Mouse (Mus musculus) neural tube, embryonic 15.5 days (tissue): Measurements from ENCODE around the gene Gsg1l. TPM values are rescaled to one million over a fixed set of nuclear protein-coding genes. Genes with fewer than 3 reads are reported as not detected.
A peak's percentile ranks its signal among the peaks of the same experiment; 100 is the strongest.

ENCODE experiments used
- ATAC-seq: fragments of 200-750 bp; cut with Nextera tagmentation; 2 replicates; pipeline ENCODE4 v1.8.0; 2017; ENCODE audit warnings: mild to moderate bottlenecking, moderate TSS enrichment, moderate library complexity; ENCODE audit not compliant: low FRiP score
- H3K27ac ChIP-seq: fragments of 300-500 bp; sonication (generic); replicated peaks from 2 replicates; pipeline ENCODE4 v1.5.1; 2015; ENCODE audit warnings: mild to moderate bottlenecking, inconsistent platforms
- H3K27me3 ChIP-seq: fragments of 300-500 bp; sonication (generic); replicated peaks from 2 replicates; pipeline ENCODE4 v1.6.1; 2015; ENCODE audit warnings: inconsistent platforms
- H3K36me3 ChIP-seq: fragments of 300-500 bp; sonication (generic); 2 replicates; pipeline ENCODE4 v1.6.1; 2015; ENCODE audit warnings: inconsistent platforms
- H3K4me1 ChIP-seq: fragments of 300-500 bp; sonication (generic); 2 replicates; pipeline ENCODE4 v1.6.1; 2015; ENCODE audit warnings: inconsistent platforms
- H3K4me2 ChIP-seq: fragments of 300-500 bp; sonication (generic); 2 replicates; pipeline ENCODE4 v1.6.1; 2015; ENCODE audit warnings: inconsistent platforms, mild to moderate bottlenecking, moderate library complexity
- H3K4me3 ChIP-seq: fragments of 300-500 bp; sonication (generic); replicated peaks from 2 replicates; pipeline ENCODE4 v1.5.1; 2015; ENCODE audit warnings: mild to moderate bottlenecking, inconsistent platforms
- H3K9ac ChIP-seq: fragments of 300-500 bp; sonication (generic); replicated peaks from 2 replicates; pipeline ENCODE4 v1.6.1; 2015; ENCODE audit warnings: mild to moderate bottlenecking, inconsistent platforms
- H3K9me3 ChIP-seq: fragments of 300-500 bp; sonication (generic); replicated peaks from 2 replicates; pipeline ENCODE4 v1.6.1; 2016; ENCODE audit warnings: inconsistent platforms
- WGBS: fragments of 180-500 bp; shearing (Covaris S2); methylation state at CpG from one replicate; pipeline ENCODE4 v1.1.7; 2015; ENCODE audit warnings: mixed read lengths; 5-methylcytosine and 5-hydroxymethylcytosine counted together
- polyA plus RNA-seq: library from polyadenylated mRNA; unstranded; fragments of >200 nt; fragmentation: Nextera tagmentation; extraction: Ambion mirVana; gene quantifications from 2 replicates; pipeline ENCODE4 v1.2.1, GENCODE M21; 2015

The Gsg1l gene
- polyA plus RNA-seq, 1 experiment from 2014 or later = 14.4 TPM

DNA sequence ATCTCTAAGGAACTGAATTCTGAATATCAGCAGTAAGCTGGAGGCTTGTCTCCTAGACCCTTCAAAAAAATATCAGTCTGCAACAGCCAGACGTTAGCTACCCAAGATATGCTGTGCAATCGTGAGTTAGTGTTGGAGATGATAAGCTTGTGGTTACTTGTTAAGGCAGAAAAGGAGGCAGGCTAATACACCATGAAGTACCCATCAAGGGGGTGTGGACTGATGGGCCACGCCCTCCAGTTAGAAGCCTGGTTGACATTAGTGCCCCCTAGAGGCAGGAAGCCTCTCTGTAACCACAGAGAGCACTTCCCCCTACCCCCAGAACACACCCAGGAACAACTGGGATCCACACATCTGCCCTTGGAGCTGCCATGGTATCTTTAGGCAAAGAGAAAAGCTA, 39.9 kb downstream of the Gsg1l start:
- H3K4me2 ChIP-seq = no peak overlapping the region
- H3K4me1 ChIP-seq = peaks cover 40% of the 10 kb centered on the region
- no peaks in the 10 kb centered on the region for H3K36me3 ChIP-seq
- no peaks in the 10 kb centered on the region for H3K27me3 ChIP-seq
- WGBS = 67% methylated on average over 3 of the region's 3 CpGs
- no peak overlapping the region for H3K27ac ChIP-seq
- no peaks in the 10 kb centered on the region for H3K9me3 ChIP-seq
- ATAC-seq = no peak
- no peak overlapping the region for H3K9ac ChIP-seq
- no peak overlapping the region for H3K4me3 ChIP-seq

DNA sequence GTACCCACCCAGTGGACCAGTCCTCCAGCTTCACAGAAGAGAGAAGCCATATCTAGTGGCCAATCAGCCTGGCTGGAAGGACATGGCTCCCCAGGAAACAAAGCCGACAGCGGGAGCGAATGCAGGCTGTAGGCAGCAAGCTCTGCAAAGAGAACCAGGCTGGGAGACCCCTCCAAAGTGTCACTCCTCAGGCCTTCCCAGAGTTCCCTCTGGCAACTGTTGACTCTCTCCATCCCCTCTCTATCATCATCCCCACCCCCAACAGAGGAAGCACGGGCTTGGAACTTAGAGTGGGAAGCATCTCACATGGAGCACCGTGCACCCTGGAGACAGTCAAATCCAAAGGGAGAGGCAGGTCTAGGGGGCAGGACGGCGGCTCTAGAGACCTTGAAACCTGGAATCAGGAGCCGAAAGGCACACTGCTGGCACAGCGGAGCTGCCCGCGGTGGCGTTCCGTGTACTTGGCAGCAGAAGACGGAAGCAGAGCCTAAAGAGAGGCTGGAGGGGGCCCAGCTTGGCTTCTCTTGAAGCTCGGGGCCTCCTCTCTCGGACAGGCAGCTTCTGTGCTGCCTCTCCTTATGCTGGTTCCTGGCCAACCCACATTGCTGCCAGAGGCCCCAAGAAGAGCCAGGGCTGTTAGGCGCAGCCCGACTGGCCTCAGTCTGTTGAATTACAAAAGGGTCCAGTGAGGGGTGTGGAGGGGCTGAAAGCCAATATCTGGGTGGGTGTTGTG, 41.3 kb downstream of the Gsg1l start:
- Histone ChIP-seq H3K4me1 (peaks cover 40% of the 10 kb centered on the region), H3K36me3 (no peaks in the 10 kb centered on the region), H3K4me2 (peak overlapping the region; percentile 15; the same call in 1 of the 2 replicates), H3K4me3 (no peak overlapping the region), H3K9me3 (no peaks in the 10 kb centered on the region), H3K9ac (no peak overlapping the region), H3K27ac (peak overlapping the region; percentile 71), H3K27me3 (no peaks in the 10 kb centered on the region)
- ATAC-seq = peak; percentile 69
- WGBS = 72% methylated on average over 18 of the region's 18 CpGs

DNA sequence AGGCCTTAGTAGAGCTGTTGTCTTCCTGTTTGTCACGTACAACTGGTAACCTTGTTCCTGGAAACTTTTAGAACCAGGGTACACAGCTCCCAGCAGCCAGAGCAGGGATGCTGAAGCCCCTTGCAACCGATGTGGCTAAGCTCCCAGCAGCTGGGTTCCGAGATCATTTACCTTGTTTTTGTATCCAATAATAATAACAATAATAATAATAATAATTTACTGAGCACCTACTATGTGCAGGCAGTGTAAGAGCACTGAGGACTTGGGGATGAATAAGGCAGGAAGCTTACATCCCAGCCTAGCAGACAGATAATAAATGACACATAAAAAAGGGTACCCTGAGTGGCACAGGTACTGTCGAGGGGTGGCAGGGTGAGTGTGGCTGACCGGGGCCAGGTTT, 42.4 kb downstream of the Gsg1l start:
- Histone ChIP-seq H3K4me3 (no peak overlapping the region), H3K27ac (peak overlapping the region; percentile 88), H3K4me1 (peaks cover 40% of the 10 kb centered on the region), H3K9ac (no peak overlapping the region), H3K27me3 (no peaks in the 10 kb centered on the region), H3K9me3 (no peaks in the 10 kb centered on the region), H3K36me3 (no peaks in the 10 kb centered on the region), H3K4me2 (no peak overlapping the region)
- no peak for ATAC-seq
- 91% methylated on average over 5 of the region's 5 CpGs for WGBS

DNA sequence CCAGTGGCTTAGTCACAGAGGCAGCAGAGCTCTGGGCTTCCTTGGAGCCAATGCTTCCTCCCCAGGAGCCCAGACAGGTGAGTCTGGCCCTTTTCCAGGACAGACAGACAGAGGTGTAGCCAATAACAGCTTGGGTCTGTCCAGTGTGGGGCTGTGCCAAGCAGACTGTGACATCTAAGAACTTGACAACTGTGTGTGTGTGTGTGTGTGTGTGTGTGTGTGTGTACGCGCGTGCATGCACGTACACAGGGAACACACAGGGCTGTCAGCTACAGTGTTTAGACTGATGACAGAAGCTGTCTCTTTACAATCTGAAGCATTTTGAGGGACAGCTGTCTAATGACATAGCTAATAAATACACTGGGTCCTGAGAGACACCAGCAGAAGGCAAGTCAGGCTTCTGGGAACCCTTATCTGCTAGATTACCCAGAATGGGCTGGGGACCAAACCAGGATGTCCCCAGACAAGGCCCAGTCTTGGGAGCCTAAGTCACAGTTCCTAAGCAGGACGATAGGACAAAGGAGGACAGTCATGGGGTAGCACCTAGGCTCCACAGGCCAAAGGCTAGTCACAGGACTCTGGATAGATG, 42.9 kb downstream of the Gsg1l start:
- Histone ChIP-seq H3K9me3 (no peaks in the 10 kb centered on the region), H3K4me1 (peaks cover 45% of the 10 kb centered on the region), H3K4me2 (peak overlapping the region; percentile 31), H3K27ac (peak overlapping the region; percentile 88), H3K36me3 (no peaks in the 10 kb centered on the region), H3K4me3 (no peak overlapping the region), H3K27me3 (no peaks in the 10 kb centered on the region), H3K9ac (peak overlapping the region; percentile 36; the same call in 1 of the 2 replicates)
- peak; percentile 29; the same call in 1 of the 2 replicates for ATAC-seq
- 56% methylated on average over 5 of the region's 5 CpGs for WGBS

DNA sequence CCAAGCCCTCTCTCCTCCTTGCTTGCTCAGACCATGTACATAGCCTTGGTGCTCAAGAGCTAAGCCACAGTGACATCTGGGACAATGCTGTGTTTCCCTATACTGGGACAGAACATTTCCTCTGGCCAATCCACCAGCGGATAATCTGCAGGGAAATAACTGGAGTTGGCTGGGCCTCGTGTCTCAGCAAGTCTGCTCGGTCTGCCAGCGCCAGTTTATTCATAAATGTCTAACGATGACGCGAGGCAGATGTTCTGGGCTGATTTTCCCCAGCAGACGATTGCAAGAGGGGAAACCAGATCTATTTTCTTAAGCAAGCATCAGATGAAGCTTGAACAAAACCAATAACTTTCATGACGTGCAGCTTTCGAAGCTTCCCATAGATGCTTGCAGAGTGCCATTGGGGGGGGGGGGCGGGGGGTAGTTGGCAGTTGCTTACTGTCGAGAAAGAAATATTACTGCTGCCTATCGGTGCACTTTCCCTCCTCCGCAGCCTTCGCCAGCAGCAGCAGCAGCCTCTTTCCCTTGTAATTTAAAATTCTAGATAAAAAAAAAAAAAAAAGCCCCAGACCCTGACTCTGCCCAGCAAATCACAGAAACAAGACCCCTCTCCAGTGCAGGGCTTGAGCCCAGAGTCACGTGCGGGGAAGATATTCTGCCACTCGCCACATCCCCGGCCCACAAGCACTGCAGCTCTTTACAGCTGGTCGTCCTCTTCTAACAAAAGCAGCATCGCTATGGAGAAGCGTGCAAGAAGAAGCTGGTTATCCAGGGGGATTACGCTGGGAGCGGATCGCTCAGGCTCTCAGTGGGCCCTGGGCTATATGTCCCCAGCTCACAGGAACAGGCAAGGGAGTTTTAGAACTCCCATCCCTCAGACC, 43.6 kb downstream of the Gsg1l start:
- H3K9ac ChIP-seq = peak overlapping the region; percentile 36; the same call in 1 of the 2 replicates
- ATAC-seq = peak; percentile 58; the same call in 1 of the 2 replicates
- no peaks in the 10 kb centered on the region for H3K9me3 ChIP-seq
- H3K4me3 ChIP-seq = no peak overlapping the region
- H3K27me3 ChIP-seq = no peaks in the 10 kb centered on the region
- peaks cover 50% of the 10 kb centered on the region for H3K4me1 ChIP-seq
- no peaks in the 10 kb centered on the region for H3K36me3 ChIP-seq
- peak overlapping the region; percentile 88 for H3K27ac ChIP-seq
- 10% methylated on average over 25 of the region's 25 CpGs for whole genome bisulfite sequencing
- H3K4me2 ChIP-seq = peak overlapping the region; percentile 31

DNA sequence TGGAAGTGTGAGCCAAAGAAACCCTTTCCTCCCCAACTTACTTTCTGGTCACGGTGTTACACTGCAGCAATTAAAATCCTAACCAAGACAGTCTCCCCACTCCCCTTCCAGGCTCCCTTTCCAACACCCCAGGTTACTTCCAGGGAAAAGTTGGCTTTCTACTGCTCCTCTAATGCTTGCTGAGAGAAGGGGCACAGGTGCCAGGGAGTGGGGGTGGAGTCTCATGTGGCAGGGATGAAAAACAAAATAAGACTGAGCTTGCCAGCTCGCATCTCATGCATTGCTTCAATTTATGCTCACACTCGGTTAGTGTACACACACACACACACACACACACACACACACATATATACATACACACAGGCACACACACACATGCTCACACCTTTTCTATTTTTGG, 46.9 kb downstream of the Gsg1l start:
- Histone ChIP-seq H3K9me3 (no peaks in the 10 kb centered on the region), H3K27me3 (no peaks in the 10 kb centered on the region), H3K4me3 (no peak overlapping the region), H3K27ac (no peak overlapping the region), H3K9ac (no peak overlapping the region), H3K4me2 (no peak overlapping the region), H3K36me3 (no peaks in the 10 kb centered on the region), H3K4me1 (peaks cover 62% of the 10 kb centered on the region)
- no peak for ATAC-seq
- WGBS = 53% methylated on average over 3 of the region's 3 CpGs

DNA sequence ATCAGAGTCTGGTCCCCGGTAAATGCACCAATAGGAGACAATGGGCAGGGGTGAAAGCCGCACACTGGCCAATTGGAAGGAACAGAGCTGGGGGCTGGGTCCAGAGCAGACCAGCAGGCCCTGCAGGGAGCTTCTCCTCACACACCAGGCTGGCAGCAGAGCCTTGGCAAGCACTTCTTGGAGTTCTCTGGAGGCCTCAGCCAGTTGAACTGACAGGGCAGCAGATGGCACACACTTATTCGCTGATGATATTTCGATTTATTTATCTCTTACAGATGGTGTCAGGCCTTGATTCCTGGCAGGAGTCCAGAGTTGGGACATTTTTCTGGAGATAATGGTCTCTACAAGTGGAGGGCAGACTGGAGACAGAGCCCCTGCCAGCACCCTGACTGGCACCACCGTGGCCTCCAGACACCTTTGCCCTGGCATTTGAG, 49.4 kb downstream of the Gsg1l start:
- H3K4me1 ChIP-seq = peaks cover 38% of the 10 kb centered on the region
- no peaks in the 10 kb centered on the region for H3K36me3 ChIP-seq
- no peak overlapping the region for H3K9ac ChIP-seq
- no peak overlapping the region for H3K4me3 ChIP-seq
- no peaks in the 10 kb centered on the region for H3K9me3 ChIP-seq
- peak overlapping the region; percentile 68; the same call in 1 of the 2 replicates for H3K27ac ChIP-seq
- WGBS = 51% methylated on average over 5 of the region's 5 CpGs
- H3K4me2 ChIP-seq = no peak overlapping the region
- peak; percentile 37; the same call in 1 of the 2 replicates for ATAC-seq
- no peaks in the 10 kb centered on the region for H3K27me3 ChIP-seq

DNA sequence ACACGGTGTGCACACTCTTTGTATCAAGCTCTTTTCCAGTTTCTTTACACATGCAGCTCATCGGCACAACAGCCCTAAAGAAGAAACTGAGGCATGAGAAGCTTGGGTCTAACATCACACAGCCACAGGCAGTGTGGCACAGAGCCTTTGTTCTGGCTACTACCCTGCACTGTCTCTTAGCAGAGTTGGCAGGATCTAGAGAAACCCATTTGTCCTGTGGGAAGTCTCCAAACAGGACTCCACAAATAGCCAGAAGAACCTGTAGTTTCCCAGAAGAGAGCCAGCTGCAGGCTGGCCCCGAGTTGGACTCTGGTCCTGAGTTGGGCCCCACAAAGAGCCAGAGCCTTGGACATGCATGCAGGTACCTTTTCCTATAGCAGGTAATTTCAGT, 49.9 kb downstream of the Gsg1l start:
- 84% methylated on average over 3 of the region's 3 CpGs for WGBS
- Histone ChIP-seq H3K27me3 (no peaks in the 10 kb centered on the region), H3K4me3 (no peak overlapping the region), H3K4me1 (peaks cover 35% of the 10 kb centered on the region), H3K4me2 (no peak overlapping the region), H3K36me3 (no peaks in the 10 kb centered on the region), H3K27ac (peak overlapping the region; percentile 68), H3K9ac (no peak overlapping the region), H3K9me3 (no peaks in the 10 kb centered on the region)
- 0 out of 2 replicates have a peak, but pooled peaks have one; percentile 42 for ATAC-seq

DNA sequence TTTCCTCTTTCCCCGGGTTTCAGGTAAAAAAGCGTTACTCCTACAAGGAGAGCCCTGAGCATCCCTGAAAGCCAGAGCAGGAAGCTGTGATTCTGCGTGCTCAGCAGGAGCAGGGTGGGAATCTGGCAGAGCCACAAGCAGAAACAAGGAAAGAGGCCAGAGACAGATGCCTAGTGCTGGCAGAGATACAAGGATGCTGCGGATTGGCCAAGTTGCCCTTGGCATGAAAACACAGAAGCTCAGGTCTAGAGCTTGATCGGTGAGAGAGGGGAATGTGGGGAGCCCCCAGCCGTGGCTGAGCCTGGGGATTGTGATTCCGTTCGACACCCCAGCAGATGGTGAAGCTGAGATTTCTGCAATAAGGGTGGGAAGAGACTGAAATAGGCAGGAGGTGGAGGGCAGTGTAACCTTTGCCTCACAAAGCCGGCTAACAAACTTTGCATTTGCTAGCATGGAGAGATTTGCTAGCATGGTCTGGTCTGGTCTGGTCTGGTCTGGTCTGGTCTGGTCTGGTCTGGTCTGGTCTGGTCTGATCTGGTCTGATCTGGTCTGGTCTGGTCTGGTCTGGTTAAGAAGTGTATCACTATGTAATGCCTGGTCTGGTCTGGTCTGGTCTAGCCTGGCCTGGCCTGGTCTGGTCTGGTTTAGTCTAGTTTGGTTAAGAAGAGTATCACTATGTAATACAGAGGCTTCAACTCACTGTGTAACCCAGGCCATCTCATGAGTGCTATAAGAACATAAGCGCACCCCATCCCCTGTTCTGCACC, 50.4 kb downstream of the Gsg1l start:
- 57% methylated on average over 10 of the region's 10 CpGs for WGBS
- peak; percentile 46; the same call in 1 of the 2 replicates for ATAC-seq
- Histone ChIP-seq H3K4me2 (no peak overlapping the region), H3K9me3 (no peaks in the 10 kb centered on the region), H3K4me3 (no peak overlapping the region), H3K36me3 (no peaks in the 10 kb centered on the region), H3K27ac (peak overlapping the region; percentile 68), H3K4me1 (peaks cover 40% of the 10 kb centered on the region), H3K9ac (no peak overlapping the region), H3K27me3 (no peaks in the 10 kb centered on the region)

DNA sequence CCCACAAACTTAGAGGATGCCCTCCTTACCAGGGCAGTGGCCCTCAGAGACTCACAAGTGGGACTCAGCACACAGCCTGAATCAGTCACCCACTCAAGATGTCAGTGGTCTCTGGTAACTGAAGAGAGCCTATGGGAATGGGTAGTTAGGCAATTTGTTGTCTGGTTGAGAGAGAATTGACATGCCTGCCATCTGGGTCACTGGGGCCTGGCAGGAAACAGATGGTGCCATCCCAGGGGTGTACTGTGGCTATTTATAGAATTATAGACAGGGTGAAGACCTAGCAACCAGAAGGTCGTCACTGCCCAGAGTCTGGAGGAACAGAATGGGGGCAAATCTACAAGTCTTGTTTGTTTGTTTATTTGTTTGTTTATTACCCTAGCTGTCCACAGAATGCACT, 54.8 kb downstream of the Gsg1l start:
- no peak overlapping the region for H3K27ac ChIP-seq
- no peaks in the 10 kb centered on the region for H3K36me3 ChIP-seq
- no peak for ATAC-seq
- peaks cover 21% of the 10 kb centered on the region for H3K4me1 ChIP-seq
- 25% methylated on average over 1 of the region's 1 CpGs for WGBS
- H3K9ac ChIP-seq = no peak overlapping the region
- H3K4me3 ChIP-seq = no peak overlapping the region
- H3K9me3 ChIP-seq = no peaks in the 10 kb centered on the region
- H3K4me2 ChIP-seq = no peak overlapping the region
- H3K27me3 ChIP-seq = no peaks in the 10 kb centered on the region

DNA sequence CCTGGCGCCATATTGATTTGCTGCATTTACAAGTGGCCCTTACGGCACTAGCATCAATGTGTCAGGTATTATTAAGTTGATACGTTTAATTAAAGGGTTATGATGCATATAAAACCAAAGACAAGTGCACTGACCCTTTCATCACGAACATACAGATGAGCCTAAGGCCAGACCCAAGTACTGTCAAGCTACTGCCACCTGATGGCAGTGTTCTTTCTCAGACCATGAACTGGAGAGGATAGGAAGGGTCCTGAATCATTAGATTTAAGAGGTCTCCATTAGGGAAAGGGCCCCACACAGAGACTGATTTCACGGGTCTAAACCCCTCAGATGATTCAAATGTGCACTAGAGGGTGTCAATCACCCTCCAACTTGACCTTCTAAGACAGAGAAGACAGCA, 55.6 kb downstream of the Gsg1l start:
- ATAC-seq = no peak
- Histone ChIP-seq H3K4me2 (no peak overlapping the region), H3K9ac (no peak overlapping the region), H3K36me3 (no peaks in the 10 kb centered on the region), H3K4me1 (peaks cover 13% of the 10 kb centered on the region), H3K27ac (no peak overlapping the region), H3K9me3 (no peaks in the 10 kb centered on the region), H3K27me3 (no peaks in the 10 kb centered on the region), H3K4me3 (no peak overlapping the region)
- WGBS = 50% methylated on average over 5 of the region's 5 CpGs
